Mouse (Mus musculus) gastrocnemius, postnatal 14 days (tissue): ENCODE measurements at regions not wholly inside any gene's neighbourhood (a gene's known extent, or its start where the extent isn't known, plus 50 kb on each side); places are given as distances from the start of the nearest gene placed in this dataset.

ENCODE experiments used
- DNase-seq: peaks from one replicate; pipeline ENCODE4 v3.0.0; 2021; ENCODE audit warnings: mixed read lengths
- intact Hi-C: fragments of 180-260 bp; cut with DNase I; formaldehyde crosslinking; loops from one replicate; pipeline ENCODE4 v1.15.1; 2025; ENCODE audit warnings: low total_unique reads

DNA sequence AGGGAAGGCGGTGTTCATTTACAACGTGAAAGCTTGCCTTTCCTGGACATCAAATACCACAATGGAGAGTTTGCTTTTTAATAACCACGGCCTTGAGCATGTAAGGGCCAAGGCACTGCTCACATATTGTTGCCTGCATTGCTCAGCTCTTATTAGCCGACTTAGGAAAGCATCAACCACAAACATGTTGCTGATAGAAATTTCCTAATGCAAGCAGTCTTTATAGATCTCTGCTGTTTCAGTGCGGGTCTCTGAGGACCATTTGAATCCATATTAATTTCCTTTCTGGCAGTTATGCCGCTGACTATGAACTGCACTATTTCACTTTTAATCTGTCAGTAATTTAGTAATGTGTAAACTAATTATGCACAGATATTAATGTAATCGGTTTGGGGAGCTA lies 552.4 kb upstream of the Sall1 start:
- no peak for DNase-seq
- intact Hi-C loops: no loop called here

DNA sequence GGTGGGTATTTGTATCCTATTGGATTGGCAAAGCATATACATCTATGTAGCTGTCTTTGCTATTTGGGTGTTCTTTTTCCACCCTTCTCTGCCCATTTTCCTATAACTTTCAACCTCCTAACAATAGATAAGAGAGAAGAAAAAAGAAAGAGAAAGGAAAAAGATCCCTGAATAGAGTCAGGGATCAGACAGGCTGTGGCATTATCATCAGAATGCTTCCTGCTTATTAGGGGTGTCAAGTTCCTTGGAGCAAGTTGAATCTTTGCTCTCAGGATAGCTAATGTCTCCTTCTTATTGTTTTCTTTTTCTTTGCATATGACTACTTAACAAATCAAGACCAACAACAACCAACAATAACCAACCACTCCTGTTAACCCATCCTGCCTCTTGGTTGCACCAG lies 539.1 kb upstream of the Sall1 start:
- no peak for DNase-seq
- intact Hi-C loops: no loop called here

DNA sequence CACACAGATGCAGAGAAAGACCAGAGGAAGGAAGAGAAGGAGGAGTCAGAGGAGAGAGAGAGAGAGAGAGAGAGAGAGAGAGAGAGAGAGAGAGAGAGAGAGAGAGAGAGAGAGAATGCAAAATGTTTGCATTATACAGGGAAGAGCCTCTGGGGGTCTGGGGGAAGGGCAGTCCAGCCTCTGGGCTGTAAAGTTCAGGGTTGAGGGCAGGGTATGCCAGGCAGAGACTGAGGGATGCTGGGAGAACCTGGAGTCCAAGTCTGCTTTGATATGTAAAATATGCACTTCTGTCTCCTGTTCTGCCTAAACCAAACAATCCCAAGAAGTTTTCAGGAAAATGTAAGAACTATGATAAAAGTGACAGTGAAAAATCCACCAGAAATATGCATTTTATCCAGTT lies 538.6 kb upstream of the Sall1 start:
- intact Hi-C loops: no loop called here
- no peak for DNase-seq

DNA sequence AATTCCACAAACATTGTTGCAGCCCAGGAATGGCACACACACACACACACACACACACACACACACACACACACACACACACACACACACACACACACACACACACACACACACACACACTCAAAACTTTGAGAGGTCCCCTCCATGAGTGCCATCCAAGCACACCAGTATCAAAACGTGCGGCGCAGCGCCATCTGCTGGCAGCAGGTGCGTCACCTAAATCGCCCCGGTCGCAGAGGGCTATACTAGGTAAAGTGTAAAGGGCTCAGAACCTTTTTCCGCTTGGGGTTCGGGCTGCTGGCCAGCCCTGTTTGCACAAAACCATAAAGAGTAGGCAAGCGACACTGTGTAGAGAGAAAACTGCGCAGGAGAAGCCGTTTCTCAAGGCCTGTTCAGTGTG lies 527.9 kb upstream of the Sall1 start:
- DNase-seq: peak; percentile 64

DNA sequence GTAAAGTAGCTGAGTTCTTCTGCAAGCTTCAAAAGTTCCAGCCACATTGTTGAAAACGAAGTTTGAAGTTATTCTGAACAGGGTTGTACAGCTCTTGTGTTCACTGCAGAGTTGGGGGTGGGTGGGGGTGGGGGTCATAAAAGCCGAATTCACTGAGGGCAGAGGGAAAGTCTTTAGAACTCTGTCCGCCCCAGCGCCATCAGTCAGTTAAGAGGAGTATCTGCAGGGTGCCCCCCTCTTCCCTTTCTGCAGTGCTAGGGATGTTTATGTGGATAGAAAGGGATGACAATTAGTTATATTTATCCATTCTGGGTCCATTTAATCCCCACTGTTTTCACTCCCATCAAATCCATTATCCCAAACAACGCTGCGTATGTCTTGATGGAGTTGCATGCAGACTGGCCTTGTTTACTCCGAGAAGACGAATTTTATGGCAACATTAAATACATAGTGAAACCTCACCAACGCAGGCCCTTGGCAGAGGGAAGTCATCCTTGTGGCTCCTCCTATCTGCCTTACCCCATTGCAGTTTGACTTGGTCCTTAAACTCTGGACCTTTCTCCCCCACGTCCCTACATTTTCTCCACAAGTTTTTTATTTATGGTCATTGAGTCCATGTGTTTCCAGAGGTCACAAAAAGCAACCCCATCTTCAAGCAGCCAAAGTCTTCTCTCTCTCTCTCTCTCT lies 526.8 kb upstream of the Sall1 start:
- no peak for DNase-seq
- intact Hi-C loops: loop anchor here (10.0 kb wide), 1 partner anchor 626 kb away; no protein-coding TSS in a partner anchor

More for the DNA sequence above, 527.9 kb upstream of the Sall1 start:
- intact Hi-C loops: loop anchor here (10.0 kb wide), 1 partner anchor 627 kb away; no protein-coding TSS in a partner anchor

DNA sequence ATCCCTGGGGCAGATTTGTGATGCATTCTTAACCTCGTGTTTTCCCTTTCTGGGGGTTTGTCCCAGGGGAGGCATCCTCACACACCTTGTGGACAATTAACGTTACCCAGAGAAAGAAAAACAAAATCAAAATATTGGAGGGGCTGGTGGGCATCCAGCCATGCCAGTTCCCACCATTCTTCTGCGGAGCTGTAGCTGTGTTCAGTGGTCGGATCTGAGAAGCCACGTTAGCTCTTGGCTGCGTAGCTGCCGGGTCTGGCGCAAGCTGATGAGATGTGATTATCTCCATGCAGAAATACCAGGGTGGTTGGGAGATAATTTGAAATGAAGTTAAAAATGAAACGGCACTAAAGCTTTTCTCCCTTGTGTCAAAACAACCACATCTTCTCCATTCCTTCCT lies 525.4 kb upstream of the Sall1 start:
- intact Hi-C loops: no loop called here
- DNase-seq: no peak

DNA sequence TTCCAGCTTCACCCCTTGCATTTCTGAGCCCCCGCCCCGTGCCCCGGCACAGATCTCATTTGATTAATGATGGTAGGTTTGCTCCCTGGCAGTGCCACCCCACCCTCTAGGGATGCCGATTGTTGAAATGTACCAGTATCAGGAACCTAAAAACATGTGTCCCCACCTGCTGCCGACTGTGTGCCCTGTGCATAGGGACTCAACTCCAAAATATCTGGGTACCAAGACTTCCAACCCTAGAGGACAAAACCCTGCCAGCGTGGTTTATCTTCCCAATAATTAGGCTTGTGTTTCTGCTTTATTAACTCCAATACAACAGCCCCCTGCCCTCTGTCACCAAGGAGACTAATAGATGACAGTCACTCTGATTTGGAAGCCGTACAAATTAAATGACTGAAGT lies 524.7 kb upstream of the Sall1 start:
- no peak for DNase-seq
- intact Hi-C loops: no loop called here

DNA sequence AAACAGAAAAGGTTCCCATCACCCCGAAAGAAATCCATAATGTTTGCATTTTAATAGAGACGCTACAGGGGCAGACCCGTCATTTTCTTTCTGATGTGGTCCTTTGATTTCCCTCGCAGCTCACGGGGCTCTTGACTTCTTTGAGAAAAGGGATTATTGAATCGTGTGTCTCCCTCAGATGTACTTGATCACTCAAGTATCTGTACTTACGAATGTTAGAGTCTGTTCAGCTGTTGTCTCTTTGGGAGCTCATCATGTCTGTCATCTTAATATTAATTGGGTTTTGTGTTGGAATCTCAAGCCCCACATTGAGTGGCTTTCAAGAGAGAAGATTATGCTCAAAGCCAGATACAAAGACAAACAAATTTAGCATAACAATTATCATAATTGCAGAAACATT lies 523.0 kb upstream of the Sall1 start:
- intact Hi-C loops: no loop called here

DNA sequence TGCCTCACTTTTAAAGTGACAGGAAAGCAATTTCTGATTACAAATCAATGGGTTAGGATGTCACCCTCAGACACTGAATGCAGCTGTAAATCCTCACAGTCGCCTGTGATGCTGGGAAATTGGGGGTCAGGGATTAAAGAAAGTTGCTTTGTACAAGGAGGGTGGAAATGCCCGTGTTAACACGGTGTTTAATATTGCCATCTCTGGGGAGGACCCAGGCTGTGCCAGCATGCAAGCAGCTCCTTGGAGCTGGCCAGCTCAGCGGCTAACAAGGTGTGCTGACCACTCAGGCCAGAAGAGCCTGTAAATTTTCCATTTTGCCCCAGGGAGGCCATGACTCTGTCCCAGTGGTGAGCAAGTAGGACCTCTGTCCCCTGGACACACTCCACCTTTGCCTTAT lies 522.5 kb upstream of the Sall1 start:
- DNase-seq: no peak
- intact Hi-C loops: no loop called here

More for the DNA sequence above, 523.0 kb upstream of the Sall1 start:
- no peak for DNase-seq

DNA sequence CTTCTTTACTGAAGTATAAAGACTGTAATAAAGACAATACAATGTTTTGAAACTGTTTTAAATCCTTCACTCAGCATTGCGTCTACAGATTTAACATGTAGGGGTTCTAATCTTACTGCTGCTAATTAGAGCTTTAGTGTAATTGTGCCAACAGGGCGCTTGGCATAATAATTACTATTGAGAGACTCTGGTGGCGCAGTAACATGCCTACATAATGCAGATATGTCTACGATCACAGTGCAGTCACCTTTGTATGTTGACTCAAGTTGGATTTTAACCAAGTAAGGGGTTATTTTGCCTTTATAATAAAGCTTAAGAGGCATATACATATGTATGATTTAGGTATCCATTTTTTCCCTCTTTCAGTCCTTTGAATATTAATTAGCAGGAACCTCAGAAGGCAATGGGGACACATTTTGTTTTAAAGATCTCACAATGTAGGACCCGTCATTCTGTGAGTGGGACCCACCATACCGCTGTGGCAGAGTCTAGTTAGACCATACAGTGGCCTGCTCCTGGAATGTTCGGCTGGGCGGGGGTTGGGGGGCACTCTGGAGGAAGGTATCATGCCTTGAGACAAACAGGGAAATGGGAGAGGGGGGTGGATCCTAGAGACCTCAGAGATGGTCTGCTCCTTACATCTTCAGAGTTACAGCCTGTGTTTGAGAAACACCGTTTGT lies 521.3 kb upstream of the Sall1 start:
- DNase-seq: no peak
- intact Hi-C loops: no loop called here

DNA sequence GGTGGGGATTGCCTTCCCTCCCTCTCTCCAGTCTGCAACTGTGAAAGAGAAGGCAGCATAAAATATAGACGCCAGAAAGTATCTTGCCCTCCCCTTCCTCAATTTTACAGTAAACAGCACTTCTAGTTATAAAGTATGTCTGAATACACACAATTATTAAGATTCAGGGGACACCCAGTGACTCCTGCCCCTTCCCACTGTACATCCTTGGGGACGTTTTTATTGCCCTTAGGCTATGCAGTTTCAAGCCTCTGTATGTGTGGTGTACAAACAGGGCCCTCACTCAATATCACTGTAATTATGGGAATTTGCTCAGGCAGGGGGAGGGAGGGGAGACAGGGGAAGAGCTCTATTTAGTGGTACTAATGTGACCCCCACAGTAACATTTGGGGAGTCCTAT lies 519.6 kb upstream of the Sall1 start:
- no peak for DNase-seq
- intact Hi-C loops: no loop called here

DNA sequence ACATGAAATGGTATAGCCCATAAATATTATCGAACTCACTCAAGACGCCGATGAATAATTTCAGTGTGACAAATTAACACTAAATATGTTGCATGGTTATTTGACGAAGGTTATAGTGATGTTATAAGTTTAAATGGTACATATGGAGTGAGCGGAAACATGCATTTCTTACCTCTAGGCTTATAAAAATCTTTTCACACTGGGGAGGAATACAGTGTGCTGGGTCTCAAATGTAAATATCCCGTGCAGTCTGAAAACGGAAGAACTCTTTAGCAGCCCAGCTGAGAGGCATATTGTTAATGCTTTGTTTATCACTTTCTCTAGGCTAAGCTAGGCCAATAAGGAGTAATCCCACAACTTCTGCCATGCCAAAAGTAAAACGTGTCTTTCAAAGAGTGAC lies 518.6 kb upstream of the Sall1 start:
- DNase-seq: no peak
- intact Hi-C loops: no loop called here

DNA sequence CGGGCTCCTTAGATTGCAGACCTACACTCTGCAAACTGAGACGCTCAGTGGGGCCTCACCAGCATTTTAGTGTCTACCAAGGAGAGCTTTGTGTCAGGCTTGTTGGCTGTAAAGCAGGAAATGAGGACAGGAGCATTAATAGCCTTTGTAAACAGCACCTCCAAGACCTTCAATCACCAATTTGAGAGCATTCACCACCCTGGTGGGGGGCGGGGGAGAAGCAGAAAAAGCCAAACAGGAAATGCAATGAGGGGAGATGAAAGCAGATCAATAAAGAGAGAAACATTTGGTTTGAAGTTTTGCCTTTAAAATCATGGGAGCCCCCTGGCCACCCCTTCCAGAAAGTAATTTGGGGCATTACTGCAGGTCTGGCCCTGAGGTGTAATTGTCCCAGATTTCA lies 497.3 kb upstream of the Sall1 start:
- DNase-seq: no peak
- intact Hi-C loops: no loop called here

DNA sequence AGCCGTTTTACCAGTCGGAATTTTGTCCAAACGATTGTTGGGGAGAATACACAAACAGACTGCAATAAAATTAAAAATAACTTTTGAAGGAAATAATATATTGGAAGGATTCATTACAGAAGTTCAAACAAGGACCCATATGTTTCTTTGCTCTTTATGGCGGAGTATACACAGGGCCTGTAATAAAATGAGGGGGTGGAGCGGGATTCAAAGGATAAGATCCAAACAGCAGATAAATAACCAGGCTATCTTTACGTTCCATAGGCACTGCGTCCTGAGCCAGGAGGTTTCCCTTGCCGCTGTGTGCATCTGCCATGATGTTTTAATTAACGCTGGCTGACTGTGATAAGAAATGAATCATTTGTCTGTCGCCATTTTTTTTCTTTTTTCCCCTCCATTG lies 490.6 kb upstream of the Sall1 start:
- DNase-seq: no peak
- intact Hi-C loops: no loop called here

DNA sequence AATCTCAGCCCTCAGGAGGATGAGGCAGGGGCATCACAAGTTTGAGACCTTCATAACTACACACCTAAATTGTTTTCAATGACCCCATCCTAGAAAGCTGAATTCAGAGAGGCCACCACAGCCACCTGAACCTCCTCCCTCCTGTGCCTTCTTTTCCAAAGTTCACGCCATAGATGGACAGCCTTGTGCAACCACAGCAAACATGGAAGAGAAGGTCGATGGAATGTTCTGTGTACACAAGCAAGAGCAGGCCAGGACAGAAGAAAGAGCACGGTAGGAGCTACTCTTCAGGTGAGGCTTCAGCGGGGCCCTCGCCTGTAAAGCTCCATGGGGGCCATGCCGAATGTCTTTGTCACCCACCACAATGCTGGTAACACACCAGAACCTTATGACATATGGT lies 481.1 kb upstream of the Sall1 start:
- intact Hi-C loops: no loop called here
- no peak for DNase-seq

DNA sequence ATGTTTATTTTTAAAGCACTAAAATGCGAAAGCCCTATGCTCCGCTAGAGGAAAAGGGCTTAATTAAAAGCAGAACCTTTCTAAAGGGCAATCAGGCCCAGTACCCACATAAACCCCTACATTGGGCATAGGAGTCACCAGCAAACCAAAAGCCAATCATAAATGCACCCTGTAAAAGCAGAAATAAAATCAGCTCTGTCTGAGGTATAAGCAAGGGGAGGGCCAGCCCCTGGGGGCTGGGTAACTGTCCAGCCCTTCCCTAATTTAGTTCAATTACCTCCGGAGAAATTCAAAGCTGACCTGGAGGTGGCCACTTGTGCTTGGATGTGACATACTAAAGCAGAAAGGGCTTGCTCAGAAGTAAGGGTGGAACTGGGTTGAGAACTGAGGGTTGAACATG lies 479.4 kb upstream of the Sall1 start:
- intact Hi-C loops: no loop called here

DNA sequence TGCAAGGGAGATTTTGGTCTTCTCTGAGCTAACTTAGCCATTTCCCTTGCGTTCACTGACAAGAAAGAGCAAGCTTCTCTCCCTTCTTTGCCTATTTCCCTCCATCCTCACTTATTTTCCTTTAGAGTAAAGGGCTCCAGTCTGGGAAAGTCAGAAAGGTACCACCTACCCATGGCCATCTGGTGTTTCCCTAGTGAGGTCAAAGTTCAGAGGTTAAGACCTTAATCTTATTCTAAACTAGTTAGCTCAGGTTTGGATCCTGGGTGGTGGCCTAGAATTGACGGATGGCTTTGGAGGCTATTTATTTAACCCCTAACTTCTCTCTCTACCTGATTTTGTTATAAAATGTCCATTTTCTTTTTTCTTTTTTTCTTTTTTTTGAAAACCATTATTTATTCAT lies 472.6 kb upstream of the Sall1 start:
- intact Hi-C loops: no loop called here

More for the DNA sequence above, 479.4 kb upstream of the Sall1 start:
- DNase-seq: no peak

DNA sequence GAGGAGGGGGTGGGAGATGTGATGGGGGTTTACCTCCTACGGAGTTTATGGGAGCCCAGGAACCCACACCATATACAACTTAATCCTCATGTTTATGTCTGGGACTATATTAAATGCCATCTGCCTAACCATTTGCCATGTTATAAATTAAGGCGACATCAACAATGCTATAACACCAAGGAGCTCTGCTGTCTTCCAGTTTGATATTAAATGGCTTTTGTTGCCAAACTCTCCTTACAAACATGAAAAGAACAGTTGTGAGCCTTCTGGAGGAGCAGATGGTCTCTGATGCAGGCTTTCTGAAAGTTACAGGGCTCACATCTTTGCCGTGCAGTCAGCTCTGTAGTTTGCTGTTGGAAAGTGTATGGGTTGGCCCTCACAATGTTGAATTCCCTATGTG lies 470.3 kb upstream of the Sall1 start:
- intact Hi-C loops: no loop called here
- DNase-seq: no peak

More for the DNA sequence above, 472.6 kb upstream of the Sall1 start:
- DNase-seq: no peak

DNA sequence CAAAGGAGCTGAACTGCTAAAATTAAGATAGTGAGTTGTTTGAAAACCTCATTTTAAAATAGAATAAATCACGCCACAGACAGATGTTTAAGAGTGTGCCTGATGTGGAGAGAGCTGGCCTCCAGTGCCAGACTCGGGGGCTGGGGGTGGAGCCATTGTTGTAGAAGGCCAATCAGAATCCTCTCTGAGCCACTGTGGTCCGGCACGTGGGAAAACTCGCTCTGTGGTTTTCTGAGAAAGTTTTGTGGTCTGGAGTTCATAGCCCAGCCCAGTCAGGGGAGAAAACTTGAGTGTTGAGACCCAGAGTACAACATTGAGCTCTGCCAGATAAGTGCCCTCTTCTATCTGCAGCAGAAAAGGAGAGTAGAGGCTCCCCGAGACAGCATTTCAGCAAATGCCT lies 463.7 kb upstream of the Sall1 start:
- intact Hi-C loops: no loop called here
- no peak for DNase-seq

DNA sequence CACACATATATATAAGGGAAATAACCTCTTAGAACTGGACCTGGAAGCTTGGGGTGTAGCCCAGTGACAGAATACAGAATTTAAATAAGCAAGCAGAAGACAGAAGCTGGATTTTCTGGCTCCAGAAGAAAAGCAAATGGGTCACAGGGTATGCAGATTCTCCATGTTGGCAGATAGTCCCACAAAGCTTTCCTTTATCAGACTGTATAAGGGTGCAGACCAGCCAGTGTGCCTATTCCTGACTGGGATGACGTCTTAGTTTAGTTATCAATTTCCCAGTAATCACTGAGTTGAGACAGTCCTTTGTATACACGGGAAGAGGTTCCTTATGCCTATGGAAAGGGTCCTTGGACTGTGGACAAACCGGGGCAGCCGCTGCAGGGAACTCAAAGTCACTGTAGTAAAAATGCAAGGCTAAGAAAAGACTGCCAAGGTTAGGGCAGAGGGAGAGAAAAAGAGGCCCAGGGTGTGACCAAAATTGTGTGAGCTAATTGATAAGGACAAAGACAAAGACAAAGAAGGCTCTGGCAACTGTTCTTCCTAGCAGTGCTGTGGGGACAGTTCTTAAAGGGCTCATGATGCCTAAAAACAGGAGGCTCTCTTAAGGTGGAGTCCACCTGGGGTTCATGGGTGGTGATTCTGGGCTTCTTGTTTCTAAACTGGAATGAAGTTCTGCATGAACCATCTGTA lies 459.7 kb upstream of the Sall1 start:
- intact Hi-C loops: no loop called here
- no peak for DNase-seq

DNA sequence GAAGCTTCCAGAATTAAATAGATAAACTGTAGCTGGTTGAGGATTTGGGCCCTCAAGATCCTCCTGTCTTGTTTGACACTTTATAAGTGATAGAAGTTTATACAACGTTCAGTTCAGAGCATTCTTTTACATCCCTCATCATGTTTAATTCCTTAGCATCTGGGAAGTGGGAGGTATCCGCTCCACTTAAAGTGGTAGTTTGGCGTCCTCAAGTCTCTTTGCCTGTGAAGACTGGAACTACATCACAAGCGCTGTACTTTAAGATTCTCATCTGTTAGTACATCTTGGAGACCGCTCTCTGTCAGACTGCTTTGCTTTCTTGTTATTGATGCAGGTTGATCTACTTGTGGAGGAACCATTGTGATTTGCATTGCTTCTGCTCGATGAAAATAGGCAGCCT lies 459.1 kb upstream of the Sall1 start:
- intact Hi-C loops: no loop called here
- no peak for DNase-seq
